Mouse (Mus musculus) neural tube, embryonic 13.5 days (tissue): ENCODE measurements around the gene Defa30. TPM values are rescaled to one million over a fixed set of nuclear protein-coding genes. Genes with fewer than 3 reads are reported as not detected.
"Not testable (repeated sequence)": the region's sequence is repeated elsewhere in the genome, so short reads cannot be mapped to it uniquely, and the experiment has no call there.

Experiments
- ATAC-seq: fragments of 200-750 bp; cut with Nextera tagmentation; 2 replicates; pipeline ENCODE4 v1.8.0; 2017; ENCODE audit warnings: low read depth, mild to moderate bottlenecking, moderate TSS enrichment, moderate library complexity
- H3K27ac ChIP-seq: fragments of 300-500 bp; sonication (generic); replicated peaks from 2 replicates; pipeline ENCODE4 v1.5.1; 2015; ENCODE audit warnings: moderate library complexity, mild to moderate bottlenecking, inconsistent platforms
- H3K27me3 ChIP-seq: fragments of 300-500 bp; sonication (generic); 2 replicates; pipeline ENCODE4 v1.6.1; 2015; ENCODE audit warnings: mild to moderate bottlenecking, inconsistent platforms
- H3K36me3 ChIP-seq: fragments of 300-500 bp; sonication (generic); 2 replicates; pipeline ENCODE4 v1.6.1; 2015; ENCODE audit warnings: mild to moderate bottlenecking, inconsistent platforms
- H3K4me1 ChIP-seq: fragments of 300-500 bp; sonication (generic); replicated peaks from 2 replicates; pipeline ENCODE4 v1.6.1; 2015; ENCODE audit warnings: inconsistent platforms
- H3K4me2 ChIP-seq: fragments of 300-500 bp; sonication (generic); 2 replicates; pipeline ENCODE4 v1.6.1; 2015; ENCODE audit warnings: inconsistent platforms, mild to moderate bottlenecking, moderate library complexity
- H3K4me3 ChIP-seq: fragments of 300-500 bp; sonication (generic); 2 replicates; pipeline ENCODE4 v1.5.1; 2015; ENCODE audit warnings: mild to moderate bottlenecking, inconsistent platforms
- H3K9ac ChIP-seq: fragments of 300-500 bp; sonication (generic); 2 replicates; pipeline ENCODE4 v1.6.1; 2015; ENCODE audit warnings: moderate library complexity, mild to moderate bottlenecking, inconsistent platforms
- H3K9me3 ChIP-seq: fragments of 300-500 bp; sonication (generic); 2 replicates; pipeline ENCODE4 v1.6.1; 2016; ENCODE audit warnings: inconsistent platforms
- WGBS: fragments of 180-500 bp; shearing (Covaris S2); methylation state at CpG from one replicate; pipeline ENCODE4 v1.1.7; 2015; 5-methylcytosine and 5-hydroxymethylcytosine counted together
- polyA plus RNA-seq: library from polyadenylated mRNA; unstranded; fragments of >200 nt; fragmentation: Nextera tagmentation; extraction: Ambion mirVana; gene quantifications from 2 replicates; pipeline ENCODE4 v1.2.1, GENCODE M21; 2015

Defa30 gene
- not detected in 2 replicates for polyA plus RNA-seq

- H3K9me3 ChIP-seq, ATAC-seq, H3K4me3 ChIP-seq, H3K9ac ChIP-seq, H3K4me1 ChIP-seq, H3K36me3 ChIP-seq, H3K27me3 ChIP-seq, H3K27ac ChIP-seq, H3K4me2 ChIP-seq: not testable (repeated sequence)
- 61% methylated on average over 3 of the region's 3 CpGs for WGBS
These were observed at the start of gene Defa30 for GRCm38 (mm10) chr8:21134342-21134741. TSS of gene Defa30 (plus strand) at chr8:21134642.

- 43% methylated on average over 4 of the region's 4 CpGs for WGBS
- Histone ChIP-seq H3K4me3 (no peak overlapping the region), H3K4me1 (no peaks in the 10 kb centered on the region), H3K36me3 (no peaks in the 10 kb centered on the region), H3K9me3 (no peaks in the 10 kb centered on the region), H3K9ac (no peak overlapping the region), H3K4me2 (no peak overlapping the region), H3K27ac (no peak overlapping the region), H3K27me3 (no peaks in the 10 kb centered on the region)
- no peak for ATAC-seq
These were observed 41.3 kb upstream of the Defa30 start for GRCm38 (mm10) chr8:21093106-21093505.

GRCm38 (mm10) chr8:21095950-21096349 lies 38.5 kb upstream of the Defa30 start, which contains the start of gene Gm14851:
TSS of gene Gm14851 (minus strand) at chr8:21096050.
- H3K27ac ChIP-seq, ATAC-seq, H3K4me1 ChIP-seq, H3K9ac ChIP-seq, H3K4me2 ChIP-seq, H3K9me3 ChIP-seq, H3K36me3 ChIP-seq, H3K27me3 ChIP-seq, H3K4me3 ChIP-seq: not testable (repeated sequence)
- 75% methylated on average over 1 of the region's 2 CpGs for WGBS

GRCm38 (mm10) chr8:21161977-21162376 lies 27.5 kb downstream of the Defa30 start, which contains the start of gene Defa22:
TSS of gene Defa22 (plus strand) at chr8:21162277.
- H3K4me3 ChIP-seq, H3K4me1 ChIP-seq, H3K4me2 ChIP-seq, H3K27me3 ChIP-seq, H3K9me3 ChIP-seq, H3K27ac ChIP-seq, H3K36me3 ChIP-seq, ATAC-seq, H3K9ac ChIP-seq: not testable (repeated sequence)
- WGBS: no CpG with 5 or more reads among the region's 1 CpGs

Other genes with a start within 250 kb of the Defa30 start
- gene Defb33, start 242.0 kb upstream of the Defa30 start, polyA plus RNA-seq: not detected in 2 replicates
- gene Gm15056, start 232.0 kb upstream of the Defa30 start, polyA plus RNA-seq: not detected in 2 replicates
- not detected in 2 replicates for gene Gm6040, start 212.6 kb upstream of the Defa30 start, polyA plus RNA-seq
- not detected in 2 replicates for gene AY761185, start 189.9 kb upstream of the Defa30 start, polyA plus RNA-seq
- gene Defa21, start 109.1 kb upstream of the Defa30 start, polyA plus RNA-seq: not detected in 2 replicates
- not detected in 2 replicates for gene Defa23, start 79.6 kb upstream of the Defa30 start, polyA plus RNA-seq
- not detected in 2 replicates for gene Defa35, start 69.6 kb upstream of the Defa30 start, polyA plus RNA-seq
- not detected in 2 replicates for gene Defa25, start 50.2 kb upstream of the Defa30 start, polyA plus RNA-seq
- not detected in 2 replicates for gene Gm14851, start 38.6 kb upstream of the Defa30 start, polyA plus RNA-seq
- gene Defa22, start 27.6 kb downstream of the Defa30 start, polyA plus RNA-seq: not detected in 2 replicates
- not detected in 2 replicates for gene Defa31, start 57.0 kb downstream of the Defa30 start, polyA plus RNA-seq
- gene Gm15293, start 66.9 kb downstream of the Defa30 start, polyA plus RNA-seq: not detected in 2 replicates
- gene Gm15292, start 115.1 kb downstream of the Defa30 start, polyA plus RNA-seq: not detected in 2 replicates
- not detected in 2 replicates for gene Defa27, start 180.9 kb downstream of the Defa30 start, polyA plus RNA-seq
- gene Defa29, start 192.4 kb downstream of the Defa30 start, polyA plus RNA-seq: not detected in 2 replicates
- not detected in 2 replicates for gene Defa2, start 243.9 kb downstream of the Defa30 start, polyA plus RNA-seq